Mouse (Mus musculus) heart, postnatal 0 days (tissue): ENCODE results near the gene Ndufs1. TPM values are rescaled to one million over a fixed set of nuclear protein-coding genes. Genes with fewer than 3 reads are reported as not detected.
A peak's percentile ranks its signal among the peaks of the same experiment; 100 is the strongest.
"Not testable (repeated sequence)": the region's sequence is repeated elsewhere in the genome, so short reads cannot be mapped to it uniquely, and the experiment has no call there.

Experiments used
- ATAC-seq: fragments of 200-750 bp; cut with Nextera tagmentation; 2 replicates; pipeline ENCODE4 v1.8.0; 2017; ENCODE audit warnings: low read depth, moderate number of reproducible peaks, moderate library complexity; ENCODE audit not compliant: insufficient read depth
- DNase-seq: peaks from one replicate; pipeline ENCODE4 v3.0.0-alpha.2; 2016; ENCODE audit warnings: low spot score
- H3K27ac ChIP-seq: fragments of 300-500 bp; sonication (generic); 2 replicates; pipeline ENCODE4 v1.5.1; 2014; ENCODE audit warnings: low read depth, mild to moderate bottlenecking
- H3K27me3 ChIP-seq: fragments of 300-500 bp; sonication (generic); 2 replicates; pipeline ENCODE4 v1.6.1; 2014; ENCODE audit warnings: low read length, mixed read lengths; ENCODE audit not compliant: control insufficient read depth, insufficient read depth
- H3K36me3 ChIP-seq: fragments of 300-500 bp; sonication (generic); replicated peaks from 2 replicates; pipeline ENCODE4 v1.6.1; 2014; ENCODE audit warnings: low read length, mixed read lengths; ENCODE audit not compliant: control insufficient read depth, insufficient read depth
- H3K4me1 ChIP-seq: fragments of 300-500 bp; sonication (generic); 2 replicates; pipeline ENCODE4 v1.6.1; 2014; ENCODE audit warnings: antibody characterized with exemption; ENCODE audit not compliant: control insufficient read depth, insufficient read depth
- H3K4me2 ChIP-seq: fragments of 300-500 bp; sonication (generic); 2 replicates; pipeline ENCODE4 v1.6.1; 2014; ENCODE audit warnings: low read depth, mild to moderate bottlenecking, low read length, moderate library complexity
- H3K4me3 ChIP-seq: fragments of 300-500 bp; sonication (generic); 2 replicates; pipeline ENCODE4 v1.5.1; 2014; ENCODE audit warnings: low read depth, low read length
- H3K9ac ChIP-seq: fragments of 300-500 bp; sonication (generic); replicated peaks from 2 replicates; pipeline ENCODE4 v1.6.1; 2014; ENCODE audit warnings: low read depth, low read length, mixed read lengths
- H3K9me3 ChIP-seq: fragments of 300-500 bp; sonication (generic); replicated peaks from 2 replicates; pipeline ENCODE4 v1.6.1; 2016; ENCODE audit warnings: low read length; ENCODE audit not compliant: control insufficient read depth
- CTCF ChIP-seq: IDR thresholded peaks from 2 replicates; pipeline ENCODE4 v1.5.1; 2016; ENCODE audit warnings: antibody characterized with exemption, control low read depth, low read depth
- EP300 ChIP-seq: IDR thresholded peaks from 2 replicates; pipeline ENCODE4 v1.6.1; 2016; ENCODE audit warnings: antibody characterized with exemption, low read depth
- whole genome bisulfite sequencing: fragments of 180-500 bp; shearing (Covaris S2); extraction: QIAGEN DNeasy Blood & Tissue Kit; methylation state at CpG from one replicate; pipeline ENCODE4 v1.1.7; 2014; 5-methylcytosine and 5-hydroxymethylcytosine counted together
- polyA plus RNA-seq: library from polyadenylated mRNA; unstranded; fragments of >200 nt; fragmentation: Nextera tagmentation; extraction: Ambion mirVana; gene quantifications from 2 replicates; pipeline ENCODE4 v1.2.1, GENCODE M21; 2015
- total RNA-seq: library from RNA; depleted of rRNA; stranded (reverse); fragments of >200 nt; gene quantifications from 2 replicates; pipeline ENCODE4 v1.2.3, GENCODE M21; 2014; ENCODE audit warnings: low replicate concordance

Ndufs1 gene
- total and polyA plus RNA-seq, 2 experiments from 2014 or later, result 359 to 591 TPM

GRCm38 (mm10) chr1:63178308-63178707 lies 1.7 kb upstream of the Ndufs1 start:
- Histone ChIP-seq H3K9ac (no peak overlapping the region), H3K36me3 (peaks cover 21% of the 10 kb centered on the region), H3K4me3 (no peak overlapping the region), H3K9me3 (no peaks in the 10 kb centered on the region), H3K4me1 (peaks cover 20% of the 10 kb centered on the region), H3K4me2 (peak overlapping the region; percentile 91), H3K27ac (no peak overlapping the region), H3K27me3 (no peaks in the 10 kb centered on the region)
- no peak for ATAC-seq
- 66% methylated on average over 3 of the region's 3 CpGs for WGBS
- no peak for DNase-seq
- TF ChIP-seq CTCF, result no peak
- no peak for TF ChIP-seq EP300

- TF ChIP-seq CTCF (no peak), EP300 (no peak)
- peaks cover 30% of the 10 kb centered on the region for H3K36me3 ChIP-seq
These were observed 402 bp downstream of the Ndufs1 start for GRCm38 (mm10) chr1:63176259-63176603.

GRCm38 (mm10) chr1:63175853-63176252 lies 780 bp downstream of the Ndufs1 start:
- no peaks in the 10 kb centered on the region for H3K27me3 ChIP-seq
- TF ChIP-seq CTCF (no peak), EP300 (no peak)
- H3K27ac ChIP-seq, result peak overlapping the region; percentile 94
- peak overlapping the region; percentile 99 for H3K4me3 ChIP-seq
- no peaks in the 10 kb centered on the region for H3K9me3 ChIP-seq
- ATAC-seq (no peak), DNase-seq (no peak)
- H3K9ac ChIP-seq, result peak overlapping the region; percentile 84
- peaks cover 20% of the 10 kb centered on the region for H3K4me1 ChIP-seq
- 3% methylated on average over 11 of the region's 11 CpGs for whole genome bisulfite sequencing
- peak overlapping the region; percentile 91 for H3K4me2 ChIP-seq
- peaks cover 34% of the 10 kb centered on the region for H3K36me3 ChIP-seq

More at GRCm38 (mm10) chr1:63176259-63176603, 402 bp downstream of the Ndufs1 start:
- peaks cover 20% of the 10 kb centered on the region for H3K4me1 ChIP-seq
- WGBS, result 0% methylated on average over 14 of the region's 14 CpGs
- H3K27me3 ChIP-seq, result no peaks in the 10 kb centered on the region
- H3K9me3 ChIP-seq, result no peaks in the 10 kb centered on the region
- H3K4me2 ChIP-seq, result peak overlapping the region; percentile 91
- H3K27ac ChIP-seq, result peak overlapping the region; percentile 94
- peak overlapping the region; percentile 99 for H3K4me3 ChIP-seq
- DNase-seq, result no peak
- ATAC-seq, result peak; percentile 31
- H3K9ac ChIP-seq, result peak overlapping the region; percentile 84

GRCm38 (mm10) chr1:63168638-63169037 lies 8.0 kb downstream of the Ndufs1 start:
- 73% methylated on average over 2 of the region's 2 CpGs for WGBS
- TF ChIP-seq EP300 (no peak), CTCF (no peak)

GRCm38 (mm10) chr1:63140231-63140630 lies 36.4 kb downstream of the Ndufs1 start:
- Histone ChIP-seq H3K9me3 (no peaks in the 10 kb centered on the region), H3K36me3 (peaks cover 51% of the 10 kb centered on the region), H3K4me1 (no peaks in the 10 kb centered on the region), H3K9ac (no peak overlapping the region), H3K4me3 (no peak overlapping the region), H3K27ac (no peak overlapping the region), H3K27me3 (no peaks in the 10 kb centered on the region), H3K4me2 (no peak overlapping the region)
- TF ChIP-seq CTCF, result no peak
- no peak for TF ChIP-seq EP300
- DNase-seq (no peak), ATAC-seq (no peak)
- WGBS, result 96% methylated on average over 13 of the region's 13 CpGs

More at GRCm38 (mm10) chr1:63168638-63169037, 8.0 kb downstream of the Ndufs1 start:
- H3K27me3 ChIP-seq, result no peaks in the 10 kb centered on the region
- no peaks in the 10 kb centered on the region for H3K4me1 ChIP-seq
- H3K9me3 ChIP-seq, result no peaks in the 10 kb centered on the region
- ATAC-seq, result no peak
- H3K4me3 ChIP-seq, result no peak overlapping the region
- H3K9ac ChIP-seq, result no peak overlapping the region
- H3K36me3 ChIP-seq, result peaks cover 69% of the 10 kb centered on the region
- no peak for DNase-seq
- H3K4me2 ChIP-seq, result no peak overlapping the region
- H3K27ac ChIP-seq, result no peak overlapping the region

- H3K4me2 ChIP-seq, H3K9ac ChIP-seq, H3K27ac ChIP-seq, DNase-seq, H3K9me3 ChIP-seq, H3K4me3 ChIP-seq, H3K27me3 ChIP-seq, ATAC-seq, H3K4me1 ChIP-seq: not testable (repeated sequence)
- H3K36me3 ChIP-seq, result peaks cover 35% of the 10 kb centered on the region
- 77% methylated on average over 1 of the region's 1 CpGs for WGBS
These were observed 38.0 kb downstream of the Ndufs1 start for GRCm38 (mm10) chr1:63138586-63138985.
